Mouse (Mus musculus): Measurements from ENCODE around the gene Slitrk2.

DNA sequence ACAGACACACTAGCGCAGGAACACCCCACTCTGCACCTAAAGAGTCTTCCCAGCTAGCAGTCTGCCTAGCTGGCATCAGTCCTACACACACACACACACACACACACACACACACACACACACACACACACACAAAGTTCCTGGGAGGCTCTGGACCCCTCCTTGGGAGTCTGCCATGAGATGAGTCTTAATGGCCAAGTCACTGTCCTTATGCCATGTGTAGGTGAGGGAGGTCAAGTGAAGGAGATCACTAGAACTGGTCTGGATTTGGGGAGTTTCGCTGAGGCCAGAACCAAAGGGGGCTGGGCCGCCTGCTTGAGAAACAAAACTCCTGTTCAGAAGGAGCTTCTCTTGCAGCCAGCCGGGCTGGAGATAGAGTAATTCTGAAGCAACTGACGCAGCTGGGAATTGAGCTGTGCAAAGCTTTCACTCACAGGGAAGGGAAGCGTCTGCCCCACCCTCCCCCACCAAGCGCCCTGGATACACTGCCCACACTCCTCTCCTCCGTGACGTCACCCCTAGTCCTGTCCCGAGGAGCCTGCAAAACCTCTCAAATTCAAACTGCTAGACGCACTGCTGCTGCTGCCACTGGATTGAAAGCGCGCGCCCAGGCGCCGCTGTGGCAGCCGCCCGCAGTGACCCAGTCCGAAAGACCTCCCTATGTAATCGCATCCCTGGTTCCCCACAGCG, 3.5 kb downstream of the Slitrk2 start:
- no peak for TF ChIP-seq CTCF (IDR thresholded peaks at IDR 0.05; ENCODE audit: control insufficient read depth, insufficient read depth, low read length)
- TF ChIP-seq POLR2A (IDR thresholded peaks at IDR 0.05; ENCODE audit: borderline replicate concordance, control insufficient read depth, low read depth, low read length) = no peak

Data from bone marrow, adult 2 months (tissue).